In genomic region chr11:109853228-109853966, GRCm38 (mm10) we compare ENCODE assay signal across 14 mouse cellular contexts. TPM values are rescaled to one million over a fixed set of nuclear protein-coding genes. Genes with fewer than 3 reads are reported as not detected.
A peak's percentile ranks its signal among the peaks of the same experiment; 100 is the strongest.
DNase-seq lines count a peak whose midpoint lies in the region; ATAC-seq and TF ChIP-seq lines count a peak whose summit lies in the region.
"Had no signal": no experiment of that assay in that cellular context is flagged by ENCODE, and none has a peak within 500 bp of the region (broad histone marks: within the 10 kb centered on the region; RNA-seq: fewer than 3 reads in every experiment).

No protein-coding gene starts in this region.

- no peak overlapping the region for H3K4me3 ChIP-seq in lung, embryonic 14.5 days (ENCODE audit: low read depth, low read length)
- H3K4me3 ChIP-seq in embryonic facial prominence, embryonic 11.5 days (ENCODE audit: low read depth, low read length), result no peak overlapping the region
- no peak overlapping the region for H3K4me3 ChIP-seq in midbrain, embryonic 10.5 days
- H3K4me3 ChIP-seq in heart, embryonic 11.5 days (ENCODE audit: low read depth, low read length), result no peak overlapping the region

- 62% methylated on average over 17 of the region's 17 CpGs for WGBS in lung, embryonic 14.5 days
- WGBS in embryonic facial prominence, embryonic 11.5 days, result 59% methylated on average over 17 of the region's 17 CpGs
- 65% methylated on average over 17 of the region's 17 CpGs for WGBS in midbrain, embryonic 10.5 days
- WGBS in heart, embryonic 11.5 days (ENCODE audit: insufficient replicate concordance), result 67% methylated on average over 17 of the region's 17 CpGs

- no peak overlapping the region for H3K27ac ChIP-seq in lung, embryonic 14.5 days (ENCODE audit: low read depth)
- H3K27ac ChIP-seq in embryonic facial prominence, embryonic 11.5 days (replicated peaks; ENCODE audit: low read depth, low read length), result no peak overlapping the region
- H3K27ac ChIP-seq in midbrain, embryonic 10.5 days (replicated peaks), result no peak overlapping the region
- H3K27ac ChIP-seq in heart, embryonic 11.5 days (ENCODE audit: low read depth, low read length), result no peak overlapping the region

- no peaks in the 10 kb centered on the region for H3K36me3 ChIP-seq in lung, embryonic 14.5 days (ENCODE audit: insufficient read depth)
- no peaks in the 10 kb centered on the region for H3K36me3 ChIP-seq in embryonic facial prominence, embryonic 11.5 days (replicated peaks; ENCODE audit: control insufficient read depth, insufficient read depth, low read depth, low read length)
- no peaks in the 10 kb centered on the region for H3K36me3 ChIP-seq in midbrain, embryonic 10.5 days
- H3K36me3 ChIP-seq in heart, embryonic 11.5 days (ENCODE audit: control insufficient read depth, insufficient read depth, low read length), result no peaks in the 10 kb centered on the region

- no peaks in the 10 kb centered on the region for H3K9me3 ChIP-seq in lung, embryonic 14.5 days (ENCODE audit: low read depth, low read length)
- no peaks in the 10 kb centered on the region for H3K9me3 ChIP-seq in embryonic facial prominence, embryonic 11.5 days (replicated peaks; ENCODE audit: control insufficient read depth, low read length)
- no peaks in the 10 kb centered on the region for H3K9me3 ChIP-seq in midbrain, embryonic 10.5 days (replicated peaks)
- H3K9me3 ChIP-seq in heart, embryonic 11.5 days (replicated peaks; ENCODE audit: control insufficient read depth, low read length), result no peaks in the 10 kb centered on the region

- TF ChIP-seq CTCF in lung, embryonic 14.5 days (IDR thresholded peaks at IDR 0.05; ENCODE audit: low read depth), result no peak

- no peaks in the 10 kb centered on the region; the same call in 1 of the 2 replicates for H3K4me1 ChIP-seq in lung, embryonic 14.5 days (ENCODE audit: insufficient read depth)
- H3K4me1 ChIP-seq in embryonic facial prominence, embryonic 11.5 days (ENCODE audit: control insufficient read depth, insufficient read depth, low read length), result no peaks in the 10 kb centered on the region
- H3K4me1 ChIP-seq in midbrain, embryonic 10.5 days, result peaks cover 14% of the 10 kb centered on the region
- H3K4me1 ChIP-seq in heart, embryonic 11.5 days (ENCODE audit: control insufficient read depth, insufficient read depth, low read length), result no peaks in the 10 kb centered on the region; the same call in 1 of the 2 replicates

- H3K4me2 ChIP-seq in lung, embryonic 14.5 days, result no peak overlapping the region
- H3K4me2 ChIP-seq in embryonic facial prominence, embryonic 11.5 days (ENCODE audit: low read depth, low read length), result no peak overlapping the region
- H3K4me2 ChIP-seq in heart, embryonic 11.5 days, result no peak overlapping the region

- ATAC-seq in lung, embryonic 14.5 days (ENCODE audit: insufficient read depth), result no peak
- peak; percentile 48 for ATAC-seq in embryonic facial prominence, embryonic 11.5 days (replicated peaks; ENCODE audit: insufficient number of reproducible peaks, low FRiP score, low TSS enrichment, low read depth)
- no peak for ATAC-seq in heart, embryonic 11.5 days (replicated peaks; ENCODE audit: insufficient number of reproducible peaks, low FRiP score, low TSS enrichment)

- no peaks in the 10 kb centered on the region for H3K27me3 ChIP-seq in lung, embryonic 14.5 days (ENCODE audit: insufficient read depth, low read length)
- H3K27me3 ChIP-seq in embryonic facial prominence, embryonic 11.5 days (ENCODE audit: control insufficient read depth, insufficient read depth, low read length), result no peaks in the 10 kb centered on the region
- H3K27me3 ChIP-seq in midbrain, embryonic 10.5 days (ENCODE audit: low read depth, poor library complexity, severe bottlenecking), result no peaks in the 10 kb centered on the region
- no peaks in the 10 kb centered on the region for H3K27me3 ChIP-seq in heart, embryonic 11.5 days (ENCODE audit: control insufficient read depth, insufficient read depth, low read length)

- DNase-seq in lung, embryonic 14.5 days, result peak; percentile 37
- no peak for DNase-seq in lung, postnatal 10 days
- peak; percentile 40 for DNase-seq in embryonic facial prominence, embryonic 11.5 days (ENCODE audit: low spot score)
- DNase-seq in midbrain, embryonic 10.5 days (ENCODE audit: low spot score), result peak; percentile 51
- DNase-seq in thymus, postnatal 25 days, result peak; percentile 27
- no peak for DNase-seq in right cerebral cortex, postnatal 4 days
- no peak for DNase-seq in gastrocnemius, postnatal 25 days
- DNase-seq: kidney, adult 9 months had no signal

- no peak overlapping the region for H3K9ac ChIP-seq in lung, embryonic 14.5 days
- H3K9ac ChIP-seq in embryonic facial prominence, embryonic 11.5 days (replicated peaks; ENCODE audit: low read length), result no peak overlapping the region
- no peak overlapping the region for H3K9ac ChIP-seq in heart, embryonic 11.5 days (ENCODE audit: low read depth, low read length)

RNA-seq across cellular contexts. Expression of gene 1700012B07Rik, which starts 25.6 kb away (rescaled TPM):
- polyA plus RNA-seq in lung, embryonic 14.5 days (2014; fragmentation: Nextera tagmentation; extraction: Ambion mirVana), result not detected in 2 replicates
- not detected in 2 replicates for polyA plus RNA-seq in embryonic facial prominence, embryonic 11.5 days (2014; fragmentation: Nextera tagmentation; extraction: Ambion mirVana)
- not detected in 2 replicates for polyA plus RNA-seq in midbrain, embryonic 10.5 days (2016; fragmentation: Nextera tagmentation; extraction: Ambion mirVana)
- not detected in 2 replicates for polyA plus RNA-seq in heart, embryonic 11.5 days (2014; fragmentation: Nextera tagmentation; extraction: Ambion mirVana)
- not detected for total RNA-seq in gastrocnemius, postnatal 25 days (2021)
- total RNA-seq: MEL had no signal
- polyA plus RNA-seq: cortical plate, adult 2 months; frontal cortex, adult 2 months; heart, embryonic 14.5 days; small intestine, adult 2 months had no signal

Comparison
In these comparisons a context has a peak if more than half of its experiments do, and no peak if none do; other contexts are left out.
1. DNase-seq: peak in lung, embryonic 14.5 days (single experiment), embryonic facial prominence, embryonic 11.5 days (single experiment), midbrain, embryonic 10.5 days (single experiment) and thymus, postnatal 25 days (single experiment); none in lung, postnatal 10 days (single experiment), right cerebral cortex, postnatal 4 days (single experiment) and gastrocnemius, postnatal 25 days (single experiment).